Mouse (Mus musculus) kidney, postnatal 25 days (tissue): ENCODE measurements at regions not wholly inside any gene's neighbourhood (a gene's known extent, or its start where the extent isn't known, plus 50 kb on each side); places are given as distances from the start of the nearest gene placed in this dataset.

Experiments
- DNase-seq, 2 experiments: peaks; one replicate each; pipeline ENCODE4 v3.0.0; 2021; ENCODE audit warnings: mixed read lengths in 2 of 2

DNA sequence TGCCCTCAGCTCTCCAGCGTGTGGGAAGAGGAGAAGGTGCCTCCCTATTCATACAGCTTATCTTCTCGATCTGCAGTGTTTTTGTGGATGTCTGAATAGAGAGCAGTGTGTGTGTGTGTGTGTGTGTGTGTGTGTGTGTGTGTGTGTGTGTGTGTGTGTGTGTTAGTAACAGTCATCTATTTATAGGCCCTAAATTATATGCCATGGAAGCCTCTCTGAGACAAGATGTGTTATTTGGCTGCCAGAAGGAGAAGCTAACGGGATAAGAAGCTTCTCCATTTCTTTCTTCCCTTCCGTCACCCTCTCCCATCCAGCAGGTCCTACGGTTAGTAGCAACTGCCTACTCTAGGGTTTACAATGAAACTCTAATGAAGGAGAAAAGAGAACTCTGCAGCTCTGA is 270.3 kb downstream of the Emp1 start:
- no peak for DNase-seq

GRCm38 (mm10) chr6:135636648-135637047 is 274.3 kb downstream of the Emp1 start:
- DNase-seq = no peak

- no peak for DNase-seq
These were observed 280.4 kb downstream of the Emp1 start for GRCm38 (mm10) chr6:135642711-135643110.

- peak in 1 of 2 experiments; percentile 33 for DNase-seq
These were observed 283.8 kb downstream of the Emp1 start for GRCm38 (mm10) chr6:135646177-135646576.

DNA sequence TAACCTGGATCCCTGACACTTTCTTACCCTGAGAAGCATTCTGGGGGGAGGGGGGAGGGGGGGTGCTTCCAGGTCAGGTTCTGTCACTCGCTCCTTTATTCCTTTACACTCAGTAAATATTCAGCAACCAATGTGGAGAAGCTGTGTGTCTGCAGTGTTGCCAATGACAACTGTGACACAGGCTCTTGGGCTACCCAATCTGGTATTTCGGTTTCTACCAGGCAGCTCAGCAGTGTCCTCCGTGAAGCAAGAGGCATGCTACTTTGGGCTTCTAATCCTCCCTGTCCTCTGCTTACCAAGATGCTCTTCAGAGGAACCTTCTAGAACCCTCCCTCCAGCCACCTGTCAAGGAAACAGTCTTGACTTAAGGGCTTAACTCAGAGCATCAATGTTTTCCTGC is 290.7 kb downstream of the Emp1 start:
- no peak for DNase-seq

DNA sequence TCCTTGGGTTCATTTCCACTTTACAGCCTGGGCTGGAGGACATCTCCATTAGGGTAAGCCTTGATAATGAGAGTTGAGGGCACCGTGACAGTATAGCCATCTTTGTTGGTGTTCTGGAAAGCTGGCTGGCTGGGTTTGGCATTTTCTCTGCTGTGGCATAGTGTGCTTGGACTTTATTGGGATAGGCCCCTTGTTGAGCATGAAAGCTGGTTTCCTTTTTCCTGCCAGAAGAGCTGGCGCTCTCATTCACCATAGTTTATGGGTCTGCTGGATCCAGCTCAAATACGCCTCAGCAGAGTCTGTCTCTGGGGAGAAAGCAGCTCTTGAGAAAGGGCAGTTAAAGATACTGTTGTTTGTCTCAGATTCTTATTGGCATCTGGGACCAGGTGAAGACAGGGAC is 300.0 kb downstream of the Emp1 start:
- no peak for DNase-seq

GRCm38 (mm10) chr6:135662801-135663537 is 300.6 kb downstream of the Emp1 start:
- no peak for DNase-seq
